In the genomic region with DNA sequence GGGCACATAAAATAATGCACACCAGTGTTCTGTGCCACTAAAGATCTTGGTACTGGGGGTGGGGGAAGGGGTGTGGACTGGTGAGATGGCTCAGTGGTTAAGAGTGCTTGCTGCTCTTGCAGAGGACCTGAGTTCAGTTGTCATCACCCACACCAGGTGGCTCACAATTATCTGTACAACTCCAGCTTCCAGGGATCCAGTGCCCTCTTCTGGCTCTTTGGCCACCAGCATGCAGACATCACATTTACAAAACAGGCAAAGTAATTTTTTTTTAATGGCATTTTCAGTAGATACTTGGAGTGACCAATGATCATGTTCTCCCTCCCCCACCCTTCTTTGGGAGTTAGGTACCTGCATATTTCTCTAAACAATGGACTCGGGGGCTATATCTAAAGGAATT, we compare ENCODE assay signal across 16 mouse cellular contexts. TPM values are rescaled to one million over a fixed set of nuclear protein-coding genes. Genes with fewer than 3 reads are reported as not detected.
A peak's percentile ranks its signal among the peaks of the same experiment; 100 is the strongest.
DNase-seq lines count a peak whose midpoint lies in the region; ATAC-seq and TF ChIP-seq lines count a peak whose summit lies in the region.
"Had no signal": no experiment of that assay in that cellular context is flagged by ENCODE, and none has a peak within 500 bp of the region (broad histone marks: within the 10 kb centered on the region; RNA-seq: fewer than 3 reads in every experiment).

No protein-coding gene starts in this region.

- no peaks in the 10 kb centered on the region for H3K27me3 ChIP-seq in kidney, postnatal 0 days (ENCODE audit: insufficient read depth, low read length)
- H3K27me3 ChIP-seq in G1E (ENCODE audit: insufficient read depth, low read length) = peaks cover 2% of the 10 kb centered on the region
- no peaks in the 10 kb centered on the region for H3K27me3 ChIP-seq in forebrain, embryonic 13.5 days
- H3K27me3 ChIP-seq: hindbrain, embryonic 15.5 days; midbrain, embryonic 15.5 days had no signal

- no peak for ATAC-seq in kidney, postnatal 0 days (replicated peaks; ENCODE audit: low FRiP score, low read depth)
- ATAC-seq in G1E (ENCODE audit: extremely low read depth, insufficient number of reproducible peaks, low FRiP score, poor library complexity, severe bottlenecking) = no peak
- ATAC-seq in forebrain, embryonic 13.5 days = no peak
- ATAC-seq: midbrain, embryonic 15.5 days had no signal

- no peak overlapping the region for H3K4me3 ChIP-seq in kidney, postnatal 0 days (replicated peaks; ENCODE audit: low read depth, low read length)
- no peak overlapping the region for H3K4me3 ChIP-seq in G1E (ENCODE audit: low read depth, low read length)
- no peak overlapping the region for H3K4me3 ChIP-seq in forebrain, embryonic 13.5 days
- H3K4me3 ChIP-seq: forebrain, embryonic 12.5 days; hindbrain, embryonic 15.5 days; limb, embryonic 13.5 days; midbrain, embryonic 15.5 days had no signal

- no peaks in the 10 kb centered on the region for H3K4me1 ChIP-seq in kidney, postnatal 0 days (replicated peaks; ENCODE audit: insufficient read depth, low read length)
- H3K4me1 ChIP-seq in G1E (ENCODE audit: insufficient read depth, low read depth, low read length) = peaks cover 7% of the 10 kb centered on the region; the same call in 1 of the 2 replicates
- no peaks in the 10 kb centered on the region for H3K4me1 ChIP-seq in forebrain, embryonic 13.5 days
- H3K4me1 ChIP-seq: forebrain, embryonic 12.5 days; hindbrain, embryonic 15.5 days; limb, embryonic 13.5 days; midbrain, embryonic 15.5 days had no signal

- no peaks in the 10 kb centered on the region for H3K9me3 ChIP-seq in kidney, postnatal 0 days (replicated peaks; ENCODE audit: low read length)
- H3K9me3 ChIP-seq in G1E (replicated peaks) = peaks cover 7% of the 10 kb centered on the region
- no peaks in the 10 kb centered on the region for H3K9me3 ChIP-seq in forebrain, embryonic 13.5 days (replicated peaks)
- H3K9me3 ChIP-seq: forebrain, embryonic 12.5 days; hindbrain, embryonic 15.5 days; limb, embryonic 13.5 days; midbrain, embryonic 15.5 days had no signal

- 86% methylated on average over 1 of the region's 1 CpGs for WGBS in kidney, postnatal 0 days
- 87% methylated on average over 1 of the region's 1 CpGs for WGBS in forebrain, embryonic 13.5 days

- peak; percentile 44 for TF ChIP-seq CTCF in kidney, postnatal 0 days (IDR thresholded peaks at IDR 0.05; ENCODE audit: low read depth)
- 0 out of 2 replicates have a peak, but pooled peaks have one; percentile 16 for TF ChIP-seq CTCF in G1E (IDR thresholded peaks at IDR 0.05; ENCODE audit: low read depth, low read length)

- H3K36me3 ChIP-seq in kidney, postnatal 0 days (ENCODE audit: insufficient read depth, low read length) = no peaks in the 10 kb centered on the region
- H3K36me3 ChIP-seq in G1E (replicated peaks) = no peaks in the 10 kb centered on the region
- no peaks in the 10 kb centered on the region for H3K36me3 ChIP-seq in forebrain, embryonic 13.5 days (ENCODE audit: poor library complexity, severe bottlenecking)
- H3K36me3 ChIP-seq: forebrain, embryonic 12.5 days; hindbrain, embryonic 15.5 days; limb, embryonic 13.5 days; midbrain, embryonic 15.5 days had no signal

- no peak for DNase-seq in kidney, postnatal 0 days (ENCODE audit: low spot score)
- DNase-seq in kidney, postnatal 25 days = no peak
- peak; percentile 24 for DNase-seq in lung, postnatal 36 days
- no peak for DNase-seq in lung, postnatal 14 days
- no peak for DNase-seq in G1E (ENCODE audit: low spot score)
- DNase-seq in ovary, postnatal 10 days (ENCODE audit: low spot score) = no peak
- DNase-seq: adrenal gland, postnatal 14 days; cerebellum, adult 9-11 months; heart, adult 18-20 months; kidney, adult 9 months had no signal

- no peak overlapping the region for H3K9ac ChIP-seq in kidney, postnatal 0 days (ENCODE audit: low read depth, low read length)
- H3K9ac ChIP-seq in forebrain, embryonic 13.5 days = no peak overlapping the region
- H3K9ac ChIP-seq: forebrain, embryonic 12.5 days; hindbrain, embryonic 15.5 days; limb, embryonic 13.5 days; midbrain, embryonic 15.5 days had no signal

- H3K27ac ChIP-seq in kidney, postnatal 0 days = no peak overlapping the region
- no peak overlapping the region for H3K27ac ChIP-seq in forebrain, embryonic 13.5 days
- H3K27ac ChIP-seq: forebrain, embryonic 12.5 days; hindbrain, embryonic 15.5 days; limb, embryonic 13.5 days; macrophage; midbrain, embryonic 15.5 days had no signal

- H3K4me2 ChIP-seq in kidney, postnatal 0 days (ENCODE audit: low read length) = no peak overlapping the region
- H3K4me2 ChIP-seq in forebrain, embryonic 13.5 days = no peak overlapping the region
- H3K4me2 ChIP-seq: forebrain, embryonic 12.5 days; hindbrain, embryonic 15.5 days; limb, embryonic 13.5 days; midbrain, embryonic 15.5 days had no signal

RNA-seq across cellular contexts. Expression of a gene that starts 53.8 kb away (rescaled TPM):
- polyA plus RNA-seq in kidney, postnatal 0 days (2015; fragmentation: Nextera tagmentation; extraction: Ambion mirVana) = 71.9 and 78.9 TPM in 2 replicates
- total RNA-seq in G1E (2014; fragmentation: Nextera tagmentation) = 102 and 129 TPM in 2 replicates
- 71.6 and 89.5 TPM in 2 replicates for total RNA-seq in G1E (2017)
- 253 and 263 TPM in 2 replicates for polyA plus RNA-seq in G1E (2012)
- 33.5 and 37.5 TPM in 2 replicates for polyA plus RNA-seq in forebrain, embryonic 13.5 days (2015; fragmentation: Nextera tagmentation; extraction: Ambion mirVana)
